8 mouse cellular contexts compared by ENCODE assay signal in genomic region chr5:145203936-145204691, GRCm38 (mm10). TPM values are rescaled to one million over a fixed set of nuclear protein-coding genes. Genes with fewer than 3 reads are reported as not detected.
DNase-seq lines count a peak whose midpoint lies in the region; ATAC-seq lines count a peak whose summit lies in the region.

Gene Zkscan5 (plus strand): TSS chr5:145204562.

- H3K4me3 ChIP-seq in hindbrain, embryonic 15.5 days: peak within 1 kb of the TSS; percentile 52

- H3K27ac ChIP-seq in hindbrain, embryonic 15.5 days (replicated peaks): peak within 1 kb of the TSS; percentile 87

- ATAC-seq in hindbrain, embryonic 15.5 days (ENCODE audit: low FRiP score, low read depth): peak; percentile 95

- H3K9me3 ChIP-seq in hindbrain, embryonic 15.5 days: no peaks in the 10 kb centered on the region

- H3K4me1 ChIP-seq in hindbrain, embryonic 15.5 days (replicated peaks): peaks cover 30% of the 10 kb centered on the region

- peak within 1 kb of the TSS; percentile 63 for H3K4me2 ChIP-seq in hindbrain, embryonic 15.5 days

- WGBS in hindbrain, embryonic 15.5 days: under 1% methylated on average over 22 of the region's 22 CpGs

- DNase-seq in T-cell, adult 2 months (ENCODE audit: low spot score): peak; percentile 97
- peak; percentile 98 for DNase-seq in cerebellum, postnatal 36 days
- peak; percentile 98 for DNase-seq in frontal cortex, postnatal 36 days (ENCODE audit: low spot score in 2 of 2)
- DNase-seq in left cerebral cortex, adult 11 months (ENCODE audit: low spot score): peak; percentile 97
- peak; percentile 98 to 99 for DNase-seq in lung, postnatal 4 days
- peak; percentile 96 for DNase-seq in retina, postnatal 7 days (ENCODE audit: low read depth, low spot score)
- peak; percentile 85 for DNase-seq in urinary bladder, adult 2 months (ENCODE audit: low spot score)

- peak within 1 kb of the TSS; percentile 49 for H3K9ac ChIP-seq in hindbrain, embryonic 15.5 days

- no peaks in the 10 kb centered on the region for H3K27me3 ChIP-seq in hindbrain, embryonic 15.5 days

- peaks cover 4% of the 10 kb centered on the region; the same call in 1 of the 2 replicates for H3K36me3 ChIP-seq in hindbrain, embryonic 15.5 days

RNA-seq across cellular contexts. Expression of gene Zkscan5, which starts in this region (rescaled TPM):
- 13.8 and 15.3 TPM in 2 replicates for polyA plus RNA-seq in hindbrain, embryonic 15.5 days (2015; fragmentation: Nextera tagmentation; extraction: Ambion mirVana)
- polyA plus RNA-seq in urinary bladder, adult 2 months (2012; rRNA removed): 7.4 and 9.1 TPM in 2 replicates

Comparison
In these comparisons a context has a peak if more than half of its experiments do, and no peak if none do; other contexts are left out.
1. Peak in every context shown above with its lines: DNase-seq, ATAC-seq, H3K4me3 ChIP-seq and H3K27ac ChIP-seq.